Mouse (Mus musculus): Measurements from ENCODE around the gene Dnpep.

The Dnpep gene

GRCm38 (mm10) chr1:75262969-75263951 is 54.5 kb downstream of the Dnpep start:
- DNase-seq (ENCODE audit: low spot score) = peak; percentile 78

GRCm38 (mm10) chr1:75261278-75261677 is 56.5 kb downstream of the Dnpep start:
- no peak for DNase-seq (ENCODE audit: low spot score)

Measured in retina, embryonic 14.5 days (tissue).